Mouse (Mus musculus): ENCODE results near the gene Rpl13.
A peak's percentile ranks its signal among the peaks of the same experiment; 100 is the strongest.

DNA sequence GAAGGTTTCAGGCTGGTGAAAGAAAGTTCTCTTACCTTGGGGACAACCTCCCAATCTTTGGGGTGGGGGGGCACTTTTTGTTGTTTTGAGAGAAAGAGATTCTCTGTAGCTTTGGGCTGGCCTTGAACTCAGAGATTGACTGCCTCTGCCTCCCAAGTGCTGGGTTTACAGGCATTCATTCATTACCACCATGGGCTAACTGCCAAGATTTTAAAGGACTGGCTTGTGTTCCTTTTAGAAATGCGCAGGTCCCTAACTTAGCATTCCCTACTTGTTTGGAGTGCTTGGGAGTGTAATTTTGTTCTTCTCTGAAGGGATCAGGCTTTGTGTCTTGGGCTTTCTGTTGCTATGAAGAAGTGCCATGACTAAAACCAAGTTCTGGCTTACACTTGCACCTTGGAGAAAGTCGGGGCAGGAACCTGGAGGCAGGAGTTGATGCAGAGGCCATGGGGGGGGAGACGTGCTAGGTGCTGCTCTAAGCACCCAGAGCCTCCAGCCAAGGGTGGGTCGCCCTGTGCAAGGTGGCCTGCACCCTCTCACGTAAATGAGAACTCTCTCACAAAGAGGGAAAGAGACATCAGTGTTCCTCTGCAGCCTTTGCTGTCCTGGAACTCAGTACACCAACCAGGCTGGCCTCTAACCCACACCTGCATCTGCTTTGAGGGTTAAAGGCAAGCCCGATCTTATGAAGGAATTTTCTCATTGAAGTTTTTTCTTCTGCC is 2.1 kb downstream of the Rpl13 start:
- no peak for TF ChIP-seq KAT2A (conservative IDR thresholded peaks at IDR 0.05; ENCODE audit: low read depth, low read length)
- TF ChIP-seq BHLHE40 (IDR thresholded peaks at IDR 0.05; ENCODE audit: borderline replicate concordance, low read depth, low read length), result no peak
- no peak for TF ChIP-seq POLR2AphosphoS2 (IDR thresholded peaks at IDR 0.05; ENCODE audit: low read length)
- no peak for TF ChIP-seq EP300 (IDR thresholded peaks at IDR 0.05; ENCODE audit: low read depth in 1 of 2, low read length in 2 of 2)
- TF ChIP-seq POLR2A (IDR thresholded peaks at IDR 0.05; ENCODE audit: control insufficient read depth in 1 of 2, insufficient read depth in 1 of 2, low read depth in 1 of 2, low read length in 2 of 2, poor library complexity in 1 of 2), result peak in 1 of 2 experiments; percentile 18; a peak in 1 of 4 replicates
- TF ChIP-seq GATA1 (IDR thresholded peaks at IDR 0.05; ENCODE audit: low read depth, low read length), result no peak
- no peak for TF ChIP-seq JUND (IDR thresholded peaks at IDR 0.05; ENCODE audit: low read depth, low read length)
- TF ChIP-seq ETS1 (IDR thresholded peaks at IDR 0.05; ENCODE audit: low read depth, low read length), result no peak
- no peak for TF ChIP-seq CTCF (IDR thresholded peaks at IDR 0.05 in 2 of 3, conservative IDR thresholded peaks at IDR 0.05 in 1 of 3; ENCODE audit: control insufficient read depth in 1 of 3, insufficient read depth in 1 of 3, low read depth in 2 of 3, low read length in 3 of 3, poor library complexity in 1 of 3, severe bottlenecking in 1 of 3)
- TF ChIP-seq USF2 (IDR thresholded peaks at IDR 0.05; ENCODE audit: borderline replicate concordance in 1 of 2, insufficient read depth in 1 of 2, low read depth in 1 of 2, low read length in 2 of 2), result no peak
- TF ChIP-seq NRF1 (IDR thresholded peaks at IDR 0.05; ENCODE audit: insufficient read depth, low read depth, low read length, poor library complexity, severe bottlenecking), result no peak
- TF ChIP-seq MAX (IDR thresholded peaks at IDR 0.05; ENCODE audit: low read length), result no peak
- TF ChIP-seq SIN3A (IDR thresholded peaks at IDR 0.05; ENCODE audit: low read length), result no peak

All from MEL (cell line).